Mouse (Mus musculus) myocyte (in vitro differentiated cells): ENCODE data around the gene Ciapin1.

Source experiments
- MAX ChIP-seq: IDR thresholded peaks from one replicate; pipeline ENCODE4 v1.6.1; 2011; ENCODE audit warnings: low read depth, mild to moderate bottlenecking, control low read depth
- POLR2A ChIP-seq: IDR thresholded peaks from one replicate; pipeline ENCODE4 v1.6.1; 2011; ENCODE audit warnings: low read depth, mild to moderate bottlenecking, control low read depth, moderate library complexity; ENCODE audit not compliant: insufficient read length
- POLR2AphosphoS2 ChIP-seq: IDR thresholded peaks from one replicate; pipeline ENCODE4 v1.6.1; 2011; ENCODE audit warnings: low read depth, control low read depth; ENCODE audit not compliant: insufficient read length
- TCF3 ChIP-seq: IDR thresholded peaks from one replicate; pipeline ENCODE4 v1.6.1; 2011; ENCODE audit warnings: low read depth, control low read depth; ENCODE audit not compliant: insufficient read length

DNA sequence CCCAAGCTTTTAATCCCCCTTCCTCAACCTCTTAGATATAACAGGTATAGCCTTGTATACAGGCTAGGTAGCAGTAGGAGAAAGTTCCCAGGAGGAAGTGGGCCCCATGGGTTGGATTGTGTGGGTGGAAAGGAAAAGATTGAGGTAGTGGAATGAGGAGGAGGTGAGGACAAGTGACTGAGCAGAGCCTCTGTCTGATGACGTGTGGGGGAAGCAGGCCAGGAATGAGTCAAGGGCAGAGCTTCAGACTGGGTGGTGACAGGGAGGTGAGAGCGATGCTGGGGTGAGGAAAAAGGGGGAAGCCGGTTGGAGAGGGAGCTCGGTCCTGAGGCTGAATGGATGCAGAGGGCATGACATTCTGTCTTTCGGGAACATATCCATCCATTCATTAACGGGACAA lies 34.6 kb downstream of the Ciapin1 start:
- TF ChIP-seq POLR2A (no peak), TCF3 (no peak), POLR2AphosphoS2 (no peak), MAX (no peak)
